Mouse (Mus musculus) intestine, postnatal 0 days (tissue): ENCODE results near the gene Cdh12. TPM values are rescaled to one million over a fixed set of nuclear protein-coding genes. Genes with fewer than 3 reads are reported as not detected.
"Not testable (repeated sequence)": the region's sequence is repeated elsewhere in the genome, so short reads cannot be mapped to it uniquely, and the experiment has no call there.

ENCODE experiments used
- ATAC-seq: fragments of 200-750 bp; cut with Nextera tagmentation; 2 replicates; pipeline ENCODE4 v1.8.0; 2017; ENCODE audit warnings: mild to moderate bottlenecking, moderate TSS enrichment, moderate library complexity
- H3K27ac ChIP-seq: fragments of 300-500 bp; sonication (generic); 2 replicates; pipeline ENCODE4 v1.5.1; 2014; ENCODE audit warnings: mild to moderate bottlenecking, low read depth, low read length, moderate library complexity
- H3K27me3 ChIP-seq: fragments of 300-500 bp; sonication (generic); replicated peaks from 2 replicates; pipeline ENCODE4 v1.6.1; 2014; ENCODE audit warnings: low read length, mixed read lengths; ENCODE audit not compliant: control insufficient read depth, insufficient read depth
- H3K36me3 ChIP-seq: fragments of 300-500 bp; sonication (generic); 2 replicates; pipeline ENCODE4 v1.6.1; 2014; ENCODE audit warnings: mild to moderate bottlenecking, moderate library complexity; ENCODE audit not compliant: control insufficient read depth, insufficient read depth
- H3K4me1 ChIP-seq: fragments of 300-500 bp; sonication (generic); replicated peaks from 2 replicates; pipeline ENCODE4 v1.6.1; 2014; ENCODE audit warnings: antibody characterized with exemption, low read length, mixed read lengths; ENCODE audit not compliant: control insufficient read depth, insufficient read depth
- H3K4me2 ChIP-seq: fragments of 300-500 bp; sonication (generic); replicated peaks from 2 replicates; pipeline ENCODE4 v1.6.1; 2014; ENCODE audit warnings: low read depth, mild to moderate bottlenecking, moderate library complexity
- H3K4me3 ChIP-seq: fragments of 300-500 bp; sonication (generic); 2 replicates; pipeline ENCODE4 v1.5.1; 2014; ENCODE audit warnings: low read depth, low read length
- H3K9ac ChIP-seq: fragments of 300-500 bp; sonication (generic); 2 replicates; pipeline ENCODE4 v1.6.1; 2014; ENCODE audit warnings: mild to moderate bottlenecking, low read depth, low read length
- H3K9me3 ChIP-seq: fragments of 300-500 bp; sonication (generic); 2 replicates; pipeline ENCODE4 v1.6.1; 2016; ENCODE audit warnings: mixed run types; ENCODE audit not compliant: control insufficient read depth
- CTCF ChIP-seq: sonication (generic); IDR thresholded peaks from 2 replicates; pipeline ENCODE4 v1.5.1; 2016; ENCODE audit warnings: low read depth, mild to moderate bottlenecking, control low read depth, antibody characterized with exemption, moderate library complexity
- WGBS: fragments of 180-500 bp; shearing (Covaris S2); extraction: QIAGEN DNeasy Blood & Tissue Kit; methylation state at CpG from one replicate; pipeline ENCODE4 v1.1.7; 2014; 5-methylcytosine and 5-hydroxymethylcytosine counted together
- polyA plus RNA-seq: library from polyadenylated mRNA; unstranded; fragments of >200 nt; fragmentation: Nextera tagmentation; extraction: Ambion mirVana; gene quantifications from 2 replicates; pipeline ENCODE4 v1.2.1, GENCODE M21; 2015

Gene Cdh12
- polyA plus RNA-seq, 1 experiment from 2014 or later, result 0.10 TPM

DNA sequence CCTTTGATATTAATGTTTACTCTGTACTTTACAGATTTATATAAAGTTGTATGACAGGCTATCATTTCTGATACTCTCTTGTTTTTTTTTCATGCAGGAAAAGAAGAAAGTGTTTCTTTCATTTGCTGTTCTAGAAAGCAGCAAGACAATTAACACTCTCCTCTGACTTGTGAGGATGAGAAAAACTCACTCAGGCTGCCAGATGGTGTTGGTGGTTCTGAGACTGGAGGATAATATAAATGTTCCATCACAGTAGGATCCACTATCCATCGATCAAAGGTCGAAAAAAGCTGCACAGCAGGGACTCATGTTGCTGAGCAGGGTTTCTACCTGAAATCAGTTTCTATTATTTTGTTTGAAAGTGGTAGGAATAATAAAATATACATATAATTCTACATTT is 185.5 kb downstream of the Cdh12 start:
- no peak for TF ChIP-seq CTCF
- no peak overlapping the region for H3K4me3 ChIP-seq
- H3K27ac ChIP-seq, result no peak overlapping the region
- H3K36me3 ChIP-seq, result no peaks in the 10 kb centered on the region
- H3K9me3 ChIP-seq, result no peaks in the 10 kb centered on the region
- WGBS, result 69% methylated on average over 2 of the region's 2 CpGs
- no peak overlapping the region for H3K9ac ChIP-seq
- no peak for ATAC-seq
- H3K4me1 ChIP-seq, result no peaks in the 10 kb centered on the region
- no peaks in the 10 kb centered on the region for H3K27me3 ChIP-seq
- no peak overlapping the region for H3K4me2 ChIP-seq

DNA sequence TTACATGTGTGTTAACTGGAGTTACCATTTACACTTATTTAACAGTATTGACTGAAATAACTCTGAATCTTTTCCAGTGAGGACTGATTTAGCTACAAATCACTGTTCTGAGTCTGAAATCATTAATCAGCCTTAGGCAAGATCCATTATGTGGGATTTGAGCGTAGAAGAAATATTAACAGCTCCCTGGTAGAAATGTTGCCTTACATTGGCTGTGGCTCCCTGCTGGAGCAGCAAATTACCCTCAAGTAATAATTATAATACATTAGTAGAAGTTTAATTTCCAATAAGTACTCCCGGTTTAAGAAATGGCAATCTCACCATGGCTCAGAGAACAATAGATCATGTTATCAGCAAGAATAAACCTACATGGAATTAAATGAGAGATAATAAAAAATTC is 190.1 kb downstream of the Cdh12 start:
- no peaks in the 10 kb centered on the region for H3K36me3 ChIP-seq
- no peaks in the 10 kb centered on the region for H3K4me1 ChIP-seq
- H3K27ac ChIP-seq, result no peak overlapping the region
- no peak overlapping the region for H3K4me2 ChIP-seq
- H3K27me3 ChIP-seq, result no peaks in the 10 kb centered on the region
- no peaks in the 10 kb centered on the region for H3K9me3 ChIP-seq
- WGBS, result 84% methylated on average over 2 of the region's 2 CpGs
- no peak overlapping the region for H3K9ac ChIP-seq
- TF ChIP-seq CTCF, result no peak
- no peak overlapping the region for H3K4me3 ChIP-seq
- no peak for ATAC-seq

DNA sequence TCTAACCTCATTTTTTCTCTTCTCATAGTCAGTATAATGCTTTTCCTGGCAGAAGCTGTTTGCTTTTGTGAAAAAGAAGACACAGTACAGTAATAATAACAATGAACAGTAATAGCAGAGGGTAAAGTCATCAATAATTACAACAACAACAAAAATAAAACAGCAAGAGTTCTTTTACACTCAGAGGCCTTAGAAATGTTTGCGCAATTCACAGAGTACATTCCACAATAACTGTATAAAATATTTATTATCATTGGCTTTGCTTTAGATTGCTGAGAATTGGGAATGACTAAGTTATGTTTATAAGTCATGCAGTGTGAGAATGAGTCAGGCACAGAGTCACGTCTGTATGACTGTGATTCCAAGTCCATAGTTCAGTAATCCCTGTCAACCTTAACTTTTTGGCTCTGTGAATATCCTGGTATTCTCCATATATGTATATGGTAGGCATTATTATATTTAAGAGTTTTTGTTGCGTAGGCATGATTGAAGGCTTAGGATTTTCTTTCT is 193.9 kb downstream of the Cdh12 start:
- H3K36me3 ChIP-seq, result no peaks in the 10 kb centered on the region
- no peaks in the 10 kb centered on the region for H3K9me3 ChIP-seq
- H3K9ac ChIP-seq, result no peak overlapping the region
- no peak for ATAC-seq
- H3K27ac ChIP-seq, result no peak overlapping the region
- 76% methylated on average over 3 of the region's 3 CpGs for WGBS
- H3K4me1 ChIP-seq, result no peaks in the 10 kb centered on the region
- TF ChIP-seq CTCF, result no peak
- H3K4me3 ChIP-seq, result no peak overlapping the region
- no peaks in the 10 kb centered on the region for H3K27me3 ChIP-seq
- no peak overlapping the region for H3K4me2 ChIP-seq

DNA sequence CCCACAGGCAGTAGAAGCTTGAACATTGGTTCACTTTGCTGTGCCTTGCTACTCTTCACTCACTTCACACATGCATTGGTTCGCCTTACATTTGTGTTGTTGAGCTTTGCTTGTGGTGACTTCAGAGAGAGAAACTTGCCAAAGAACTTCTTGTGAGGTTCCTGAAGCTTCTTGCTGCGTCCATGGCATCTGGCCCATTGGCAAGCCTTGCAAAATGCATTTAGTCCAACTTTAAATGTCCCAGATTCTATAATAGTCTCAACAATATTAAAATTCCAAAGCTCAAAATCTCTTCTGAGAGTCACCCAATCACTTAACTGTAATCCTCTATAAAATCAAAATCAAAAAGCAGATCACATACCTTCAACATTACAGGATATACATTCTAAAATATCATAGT is 211.2 kb downstream of the Cdh12 start:
- no peak for ATAC-seq
- Histone ChIP-seq H3K4me2 (no peak overlapping the region), H3K4me3 (no peak overlapping the region), H3K9me3 (no peaks in the 10 kb centered on the region), H3K27ac (no peak overlapping the region), H3K36me3 (no peaks in the 10 kb centered on the region), H3K4me1 (no peaks in the 10 kb centered on the region), H3K9ac (no peak overlapping the region), H3K27me3 (no peaks in the 10 kb centered on the region)
- no peak for TF ChIP-seq CTCF
- 71% methylated on average over 2 of the region's 2 CpGs for WGBS

DNA sequence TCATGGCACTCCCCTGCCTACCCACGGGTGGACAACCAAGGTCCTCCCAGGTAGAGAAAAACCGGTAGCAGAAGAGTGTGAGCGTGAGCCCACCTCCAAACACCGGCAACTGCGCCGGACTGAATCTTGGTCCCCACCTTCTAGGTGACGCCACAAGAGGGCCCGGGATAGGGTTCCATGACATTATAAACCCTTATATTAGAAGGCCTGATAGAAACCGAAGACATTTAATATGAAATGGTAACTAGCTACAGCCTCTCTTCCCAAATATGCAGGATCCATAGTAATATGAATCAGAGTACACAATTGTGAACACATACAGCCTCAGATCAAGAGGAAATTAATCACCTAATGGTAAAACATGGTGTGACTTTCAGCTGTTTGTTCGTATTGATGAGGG is 217.6 kb downstream of the Cdh12 start, which contains the start of gene Acot10:
Gene Acot10, minus strand, starts transcription at position 101 of the 400 bp plus-strand sequence.
- no peak for TF ChIP-seq CTCF
- WGBS, result 89% methylated on average over 10 of the region's 10 CpGs
- no peaks in the 10 kb centered on the region for H3K4me1 ChIP-seq
- no peak within 1 kb of the TSS for H3K9ac ChIP-seq
- H3K9me3 ChIP-seq, result no peaks in the 10 kb centered on the region
- H3K36me3 ChIP-seq, result no peaks in the 10 kb centered on the region
- no peak within 1 kb of the TSS for H3K4me2 ChIP-seq
- H3K27ac ChIP-seq, result no peak within 1 kb of the TSS
- no peak for ATAC-seq
- H3K4me3 ChIP-seq, result no peak within 1 kb of the TSS
- H3K27me3 ChIP-seq, result no peaks in the 10 kb centered on the region

DNA sequence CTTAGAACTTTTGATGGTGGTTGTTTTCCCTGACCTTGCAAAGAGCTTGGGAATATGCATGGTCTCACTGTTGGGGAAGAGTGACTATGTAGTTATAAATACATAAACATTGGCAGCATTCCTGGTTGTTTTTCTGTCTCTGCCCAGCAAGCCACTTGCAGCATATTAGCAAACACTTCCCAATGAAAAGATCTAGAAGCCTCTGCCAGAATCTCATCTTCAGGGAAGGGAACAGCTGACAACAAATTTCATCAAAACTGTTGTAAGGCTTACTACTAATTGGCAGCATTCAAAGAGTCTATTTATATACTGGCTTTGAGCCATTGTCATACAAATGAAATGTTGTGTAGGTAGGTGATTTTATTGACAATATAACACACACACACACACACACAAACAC is 218.3 kb downstream of the Cdh12 start:
- Histone ChIP-seq H3K9ac (no peak overlapping the region), H3K9me3 (no peaks in the 10 kb centered on the region), H3K27ac (no peak overlapping the region), H3K4me3 (no peak overlapping the region), H3K4me2 (no peak overlapping the region), H3K4me1 (no peaks in the 10 kb centered on the region), H3K36me3 (no peaks in the 10 kb centered on the region), H3K27me3 (no peaks in the 10 kb centered on the region)
- ATAC-seq, result no peak
- no peak for TF ChIP-seq CTCF

DNA sequence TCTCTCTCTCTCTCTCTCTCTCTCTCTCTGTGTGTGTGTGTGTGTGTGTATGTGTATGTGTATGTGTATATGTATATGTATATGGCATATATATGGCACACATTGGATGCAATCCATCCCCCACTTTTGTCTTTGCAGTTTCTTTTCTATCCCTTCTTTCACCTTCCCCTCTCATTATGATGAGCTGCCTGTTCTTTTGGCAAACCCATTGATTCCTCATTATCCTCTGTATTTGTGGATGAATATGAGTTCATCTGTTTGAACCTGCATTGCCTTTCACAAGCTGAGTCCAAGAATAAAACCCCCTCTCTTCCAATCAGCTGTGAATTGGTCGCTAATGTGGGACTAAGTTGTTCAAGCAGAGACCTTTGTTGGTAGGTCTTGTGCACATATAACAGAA is 218.9 kb downstream of the Cdh12 start:
- no peak overlapping the region for H3K9ac ChIP-seq
- no peak for TF ChIP-seq CTCF
- no peaks in the 10 kb centered on the region for H3K27me3 ChIP-seq
- H3K4me2 ChIP-seq, result no peak overlapping the region
- H3K4me3 ChIP-seq, result no peak overlapping the region
- WGBS, result 73% methylated on average over 1 of the region's 1 CpGs
- no peaks in the 10 kb centered on the region for H3K9me3 ChIP-seq
- no peaks in the 10 kb centered on the region for H3K4me1 ChIP-seq
- ATAC-seq, result no peak
- H3K27ac ChIP-seq, result no peak overlapping the region
- no peaks in the 10 kb centered on the region for H3K36me3 ChIP-seq

DNA sequence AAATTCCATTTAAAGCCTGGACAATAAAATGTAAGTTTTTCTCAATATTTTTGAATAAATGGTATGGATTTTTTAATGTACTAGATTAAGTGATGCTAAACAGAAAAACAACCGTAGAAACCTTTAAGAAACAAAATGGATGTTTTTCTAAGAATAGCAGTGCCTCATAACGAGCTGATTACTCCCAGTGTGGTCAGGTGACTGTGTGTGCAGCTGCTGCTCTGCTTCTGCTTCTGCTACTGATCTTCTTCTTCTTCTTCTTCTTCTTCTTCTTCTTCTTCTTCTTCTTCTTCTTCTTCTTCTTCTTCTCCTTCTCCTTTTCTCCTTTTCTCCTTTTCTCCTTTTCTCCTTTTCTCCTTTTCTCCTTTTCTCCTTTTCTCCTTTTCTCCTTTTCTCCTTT is 220.4 kb downstream of the Cdh12 start:
- not testable (repeated sequence) for H3K9me3 ChIP-seq, ATAC-seq, H3K9ac ChIP-seq, H3K4me2 ChIP-seq, H3K27ac ChIP-seq, H3K27me3 ChIP-seq, H3K4me1 ChIP-seq, H3K4me3 ChIP-seq, H3K36me3 ChIP-seq
- WGBS, result 54% methylated on average over 2 of the region's 2 CpGs
